Mouse (Mus musculus): ENCODE results near the gene Scamp5. TPM values are rescaled to one million over a fixed set of nuclear protein-coding genes. Genes with fewer than 3 reads are reported as not detected.
A peak's percentile ranks its signal among the peaks of the same experiment; 100 is the strongest.

Scamp5 gene
- total and polyA plus RNA-seq, 2 experiments, result 10.3 to 18.2 TPM

DNA sequence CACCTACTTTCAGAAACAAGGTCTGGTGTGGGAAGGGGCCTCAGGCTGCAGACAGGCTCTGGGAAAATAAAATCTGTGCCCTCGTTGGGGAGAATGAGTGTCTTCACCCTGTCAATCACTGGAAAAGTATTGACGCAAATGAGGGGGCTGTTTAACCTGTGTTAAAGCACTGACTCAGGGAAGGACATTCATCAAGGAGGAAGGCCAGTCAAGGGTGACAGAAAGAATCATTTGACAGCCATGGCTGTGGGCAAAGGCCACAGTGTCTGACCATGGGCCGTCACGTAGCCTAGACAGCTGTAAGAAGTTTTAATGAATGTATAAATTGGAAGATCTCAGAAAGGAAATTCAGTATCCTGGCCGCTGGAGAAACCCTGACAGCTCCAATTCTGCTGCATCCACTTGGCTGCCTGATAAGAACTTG is 46.2 kb downstream of the Scamp5 start:
- Histone ChIP-seq H3K4me1 (ENCODE audit: control insufficient read depth, insufficient read depth, low read length) (peaks cover 7% of the 10 kb centered on the region; the same call in 1 of the 2 replicates), H3K36me3 (ENCODE audit: control insufficient read depth, insufficient read depth, low read length) (no peaks in the 10 kb centered on the region), H3K27ac (replicated peaks; ENCODE audit: insufficient read depth, low read depth, low read length) (peak overlapping the region; percentile 25; the same call in 1 of the 2 replicates), H3K9ac (ENCODE audit: low read depth, low read length) (no peak overlapping the region), H3K79me2 (ENCODE audit: control insufficient read depth, insufficient read depth, low read length) (no peaks in the 10 kb centered on the region), H3K27me3 (ENCODE audit: control insufficient read depth, insufficient read depth, low read length) (no peaks in the 10 kb centered on the region), H3K4me3 (ENCODE audit: insufficient read depth, low read depth, low read length) (no peak overlapping the region)
- TF ChIP-seq POLR2A (IDR thresholded peaks at IDR 0.05; ENCODE audit: extremely low read depth, insufficient read depth, low read length) (no peak), CTCF (IDR thresholded peaks at IDR 0.05; ENCODE audit: low read depth, low read length) (no peak)
- 71% methylated on average over 5 of the region's 5 CpGs for WGBS
- DNase-seq (ENCODE audit: extremely low read depth, low read depth, low spot score), result no peak

DNA sequence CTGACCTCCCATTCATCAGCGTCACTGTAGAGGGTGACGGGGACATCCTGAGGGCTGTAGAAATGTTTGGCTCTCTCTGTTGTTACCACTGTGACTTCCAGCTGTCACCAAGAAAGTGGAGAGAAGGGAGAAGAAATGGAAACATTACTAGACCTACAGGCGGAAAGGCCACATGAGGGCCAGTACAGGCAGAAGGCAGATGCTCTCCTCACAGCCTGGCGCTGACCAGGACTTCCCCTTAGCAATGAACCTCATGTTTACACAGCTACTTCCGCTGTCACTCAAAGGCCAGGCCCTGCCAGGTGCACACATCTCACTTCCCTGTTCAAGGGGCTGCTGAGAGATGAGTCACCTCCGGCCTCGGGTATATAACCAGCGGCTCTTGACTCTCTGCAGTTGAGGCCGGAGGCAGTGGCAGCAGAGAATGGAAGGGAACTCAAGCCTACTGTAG is 46.7 kb downstream of the Scamp5 start:
- TF ChIP-seq CTCF (IDR thresholded peaks at IDR 0.05; ENCODE audit: low read depth, low read length), result no peak
- no peak for TF ChIP-seq POLR2A (IDR thresholded peaks at IDR 0.05; ENCODE audit: extremely low read depth, insufficient read depth, low read length)
- Histone ChIP-seq H3K9ac (ENCODE audit: low read depth, low read length) (no peak overlapping the region), H3K4me3 (ENCODE audit: insufficient read depth, low read depth, low read length) (no peak overlapping the region), H3K4me1 (ENCODE audit: control insufficient read depth, insufficient read depth, low read length) (peaks cover 7% of the 10 kb centered on the region; the same call in 1 of the 2 replicates), H3K79me2 (ENCODE audit: control insufficient read depth, insufficient read depth, low read length) (no peaks in the 10 kb centered on the region), H3K27ac (replicated peaks; ENCODE audit: insufficient read depth, low read depth, low read length) (peak overlapping the region; percentile 3; the same call in 1 of the 2 replicates), H3K36me3 (ENCODE audit: control insufficient read depth, insufficient read depth, low read length) (no peaks in the 10 kb centered on the region), H3K27me3 (ENCODE audit: control insufficient read depth, insufficient read depth, low read length) (no peaks in the 10 kb centered on the region)
- DNase-seq (ENCODE audit: extremely low read depth, low read depth, low spot score), result peak; percentile 22
- WGBS, result 54% methylated on average over 9 of the region's 9 CpGs

DNA sequence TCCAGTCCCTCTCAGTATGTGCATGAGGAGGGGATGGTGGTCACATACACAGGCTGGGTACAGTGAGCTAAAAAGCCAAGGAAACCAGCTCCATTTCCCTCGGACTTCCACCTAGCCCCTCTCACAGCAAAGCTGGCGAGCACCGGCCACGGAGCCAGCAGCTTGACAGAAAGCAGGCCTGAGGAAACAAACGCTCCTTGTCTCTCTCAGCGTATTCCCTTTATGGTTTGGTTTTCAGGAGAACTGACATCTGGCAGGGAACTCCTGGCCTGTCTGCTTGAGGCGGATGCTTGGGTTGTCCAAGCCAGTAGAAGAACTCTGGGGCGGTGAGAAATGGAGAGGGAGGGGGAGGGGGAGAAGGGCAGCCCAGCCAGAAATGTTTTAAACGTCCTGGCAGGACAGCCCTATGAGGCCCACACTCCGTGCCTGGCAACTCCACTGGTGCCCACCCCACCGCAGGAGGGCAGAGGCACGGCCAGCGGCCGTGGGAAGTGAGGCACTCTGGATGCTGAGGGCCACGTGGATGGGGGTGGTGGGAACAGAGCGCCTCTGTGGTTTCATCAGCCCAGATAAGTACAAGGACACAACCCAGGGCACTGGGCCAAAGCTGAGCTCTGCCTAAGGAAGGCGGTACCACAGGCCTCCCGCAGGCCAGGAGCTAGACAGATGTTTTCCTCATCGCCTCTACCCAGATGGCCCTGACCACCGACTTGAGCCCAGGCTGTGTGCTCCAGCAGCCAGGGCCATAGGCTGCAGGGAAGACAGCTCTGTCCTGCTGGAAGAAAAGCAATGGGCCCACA is 47.3 kb downstream of the Scamp5 start:
- peak; percentile 65 for DNase-seq (ENCODE audit: extremely low read depth, low read depth, low spot score)
- H3K27ac ChIP-seq (replicated peaks; ENCODE audit: insufficient read depth, low read depth, low read length), result peak overlapping the region; percentile 38
- no peaks in the 10 kb centered on the region for H3K79me2 ChIP-seq (ENCODE audit: control insufficient read depth, insufficient read depth, low read length)
- WGBS, result 35% methylated on average over 20 of the region's 20 CpGs
- H3K36me3 ChIP-seq (ENCODE audit: control insufficient read depth, insufficient read depth, low read length), result no peaks in the 10 kb centered on the region
- no peak for TF ChIP-seq CTCF (IDR thresholded peaks at IDR 0.05; ENCODE audit: low read depth, low read length)
- no peak for TF ChIP-seq POLR2A (IDR thresholded peaks at IDR 0.05; ENCODE audit: extremely low read depth, insufficient read depth, low read length)
- H3K9ac ChIP-seq (ENCODE audit: low read depth, low read length), result no peak overlapping the region
- H3K27me3 ChIP-seq (ENCODE audit: control insufficient read depth, insufficient read depth, low read length), result no peaks in the 10 kb centered on the region
- H3K4me1 ChIP-seq (ENCODE audit: control insufficient read depth, insufficient read depth, low read length), result peaks cover 7% of the 10 kb centered on the region; the same call in 1 of the 2 replicates
- no peak overlapping the region for H3K4me3 ChIP-seq (ENCODE audit: insufficient read depth, low read depth, low read length)

DNA sequence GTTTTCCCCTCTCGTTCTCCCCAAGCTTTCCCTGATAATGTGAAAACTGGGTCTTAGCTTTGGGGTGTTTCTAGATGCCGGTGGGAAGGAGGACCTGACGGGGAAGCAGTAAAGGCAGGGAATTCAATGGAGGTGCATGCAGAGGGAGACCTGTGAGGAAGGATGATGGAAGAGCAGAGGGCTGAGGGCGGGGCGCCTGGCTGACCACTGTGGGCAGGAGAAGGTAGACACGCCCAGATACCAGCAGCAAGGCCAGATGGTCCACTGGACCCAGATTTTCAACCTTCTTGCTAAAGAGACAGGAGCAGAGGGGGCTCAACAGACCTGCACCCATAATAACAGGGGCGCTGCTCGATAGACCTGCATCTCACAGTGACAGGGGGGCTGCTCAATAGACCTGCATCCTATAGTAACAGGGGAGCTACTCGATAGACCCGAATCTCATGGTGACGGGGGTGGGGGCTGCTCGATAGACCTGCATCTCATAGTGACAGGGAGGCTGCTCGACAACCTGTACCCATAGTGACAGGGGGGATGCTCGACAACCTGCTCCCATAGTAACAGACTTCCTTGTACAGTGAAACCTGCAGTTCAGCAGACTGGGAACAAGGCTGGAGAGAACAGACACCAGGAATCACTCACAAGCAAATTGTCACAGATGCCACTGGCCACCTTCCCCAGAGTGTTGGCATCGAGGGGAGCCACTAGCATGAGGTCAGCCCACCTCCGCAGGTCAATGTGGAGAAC is 48.2 kb downstream of the Scamp5 start:
- no peak overlapping the region for H3K4me3 ChIP-seq (ENCODE audit: insufficient read depth, low read depth, low read length)

DNA sequence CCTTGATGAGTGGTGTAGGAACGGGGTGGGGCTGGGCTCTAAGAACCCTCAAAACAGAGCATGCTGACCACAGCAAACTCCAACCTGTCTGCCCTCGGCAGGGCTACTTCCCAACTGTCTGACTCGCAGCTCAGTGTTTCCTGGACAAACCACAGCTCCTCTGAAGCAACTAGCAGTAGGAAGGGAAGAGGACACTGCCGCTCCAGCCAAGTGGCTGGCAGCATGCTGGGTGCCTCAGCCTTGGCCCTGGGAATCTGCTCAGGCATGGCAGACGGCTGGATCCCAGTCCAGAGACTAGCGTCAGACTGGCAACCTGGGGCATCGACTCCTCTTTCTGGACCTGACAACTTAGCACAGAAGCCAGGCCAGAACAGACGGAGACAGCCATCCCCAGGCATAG is 50.5 kb downstream of the Scamp5 start:
- H3K4me3 ChIP-seq (ENCODE audit: insufficient read depth, low read depth, low read length), result no peak overlapping the region
- H3K4me1 ChIP-seq (ENCODE audit: control insufficient read depth, insufficient read depth, low read length), result peaks cover 7% of the 10 kb centered on the region; the same call in 1 of the 2 replicates
- no peak overlapping the region for H3K9ac ChIP-seq (ENCODE audit: low read depth, low read length)
- H3K27ac ChIP-seq (replicated peaks; ENCODE audit: insufficient read depth, low read depth, low read length), result no peak overlapping the region
- H3K36me3 ChIP-seq (ENCODE audit: control insufficient read depth, insufficient read depth, low read length), result peaks cover 4% of the 10 kb centered on the region; the same call in 1 of the 2 replicates
- H3K27me3 ChIP-seq (ENCODE audit: control insufficient read depth, insufficient read depth, low read length), result no peaks in the 10 kb centered on the region
- 93% methylated on average over 8 of the region's 8 CpGs for WGBS
- no peak for DNase-seq (ENCODE audit: extremely low read depth, low read depth, low spot score)
- TF ChIP-seq POLR2A (IDR thresholded peaks at IDR 0.05; ENCODE audit: extremely low read depth, insufficient read depth, low read length), result no peak
- TF ChIP-seq CTCF (IDR thresholded peaks at IDR 0.05; ENCODE audit: low read depth, low read length), result no peak
- H3K79me2 ChIP-seq (ENCODE audit: control insufficient read depth, insufficient read depth, low read length), result no peaks in the 10 kb centered on the region

More for the DNA sequence above, 48.2 kb downstream of the Scamp5 start:
- Histone ChIP-seq H3K79me2 (ENCODE audit: control insufficient read depth, insufficient read depth, low read length) (no peaks in the 10 kb centered on the region), H3K9ac (ENCODE audit: low read depth, low read length) (no peak overlapping the region), H3K27me3 (ENCODE audit: control insufficient read depth, insufficient read depth, low read length) (no peaks in the 10 kb centered on the region), H3K36me3 (ENCODE audit: control insufficient read depth, insufficient read depth, low read length) (no peaks in the 10 kb centered on the region), H3K4me1 (ENCODE audit: control insufficient read depth, insufficient read depth, low read length) (peaks cover 7% of the 10 kb centered on the region; the same call in 1 of the 2 replicates), H3K27ac (replicated peaks; ENCODE audit: insufficient read depth, low read depth, low read length) (peak overlapping the region; percentile 38)
- TF ChIP-seq POLR2A (IDR thresholded peaks at IDR 0.05; ENCODE audit: extremely low read depth, insufficient read depth, low read length) (no peak), CTCF (IDR thresholded peaks at IDR 0.05; ENCODE audit: low read depth, low read length) (no peak)
- DNase-seq (ENCODE audit: extremely low read depth, low read depth, low spot score), result no peak
- 95% methylated on average over 16 of the region's 16 CpGs for WGBS
